Mouse (Mus musculus): ENCODE results near the gene Sept9.

DNA sequence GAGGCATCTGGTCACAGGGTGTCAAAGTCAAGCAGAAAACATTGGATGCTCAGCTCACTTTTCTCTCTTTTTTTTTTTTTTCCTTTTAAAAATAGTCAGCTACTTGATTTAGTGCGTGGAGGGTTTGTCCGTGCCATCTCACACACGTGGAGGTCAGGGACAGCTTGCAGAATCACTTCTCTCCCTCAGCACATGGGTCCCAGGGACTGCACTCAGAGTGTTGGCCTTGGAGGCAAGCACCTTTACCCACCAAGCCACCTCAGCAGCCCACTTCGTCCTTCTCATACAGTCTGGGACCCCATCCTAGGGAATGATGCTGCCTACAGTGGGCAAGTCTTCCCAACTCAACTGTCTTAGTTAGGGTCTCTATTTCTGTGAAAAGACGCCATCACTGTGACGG, 57.4 kb downstream of the Sept9 start:
- TF ChIP-seq POLR2A (IDR thresholded peaks at IDR 0.05; ENCODE audit: borderline replicate concordance, insufficient read depth, low read length) (no peak), CTCF (IDR thresholded peaks at IDR 0.05; ENCODE audit: borderline replicate concordance, insufficient read depth, low read depth, low read length) (no peak)

All from cerebellum, adult 2 months (tissue).